Mouse (Mus musculus): ENCODE results near the gene Gm28230.

The Gm28230 gene

GRCm38 (mm10) chr2:74691022-74691951 is 35.2 kb upstream of the Gm28230 start, which contains the start of gene Hoxd10:
Gene Hoxd10, plus strand, starts transcription at chr2:74691924.
- peak; percentile 92 for DNase-seq (ENCODE audit: low read depth, low spot score)

GRCm38 (mm10) chr2:74691995-74692807 is 34.3 kb upstream of the Gm28230 start:
- DNase-seq (ENCODE audit: low read depth, low spot score): no peak

DNA sequence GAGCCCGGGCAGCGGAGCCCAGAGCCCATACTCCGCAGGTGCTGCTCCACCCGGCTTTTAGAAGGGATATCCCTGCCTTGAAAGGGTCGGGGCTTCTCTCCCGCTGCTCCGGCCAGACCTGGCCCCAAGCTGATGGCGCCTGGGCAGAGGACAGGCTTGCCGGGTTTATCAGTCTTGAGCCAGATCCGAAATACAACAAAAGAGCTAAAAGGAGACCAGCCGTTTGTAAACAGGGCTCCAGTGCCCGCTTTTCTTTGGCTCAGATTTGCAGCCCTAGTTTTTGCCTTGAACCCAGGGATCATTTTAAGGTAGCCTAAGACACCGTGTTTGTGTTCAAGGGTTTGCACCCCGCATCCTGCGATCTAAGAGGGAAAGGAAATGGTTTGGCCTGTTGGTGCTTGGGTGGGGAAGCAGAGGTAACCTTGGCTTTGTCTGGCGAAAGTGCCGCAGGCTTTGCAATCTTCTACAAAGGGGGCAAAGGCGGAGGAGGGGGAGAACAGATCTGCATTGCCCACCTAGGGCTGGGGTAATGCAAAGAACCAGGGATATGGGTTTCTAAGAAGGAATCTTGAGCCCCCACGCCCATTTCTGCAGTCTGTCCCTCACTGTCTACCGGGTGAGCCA is 33.6 kb upstream of the Gm28230 start:
- DNase-seq (ENCODE audit: low read depth, low spot score): peak; percentile 31

DNA sequence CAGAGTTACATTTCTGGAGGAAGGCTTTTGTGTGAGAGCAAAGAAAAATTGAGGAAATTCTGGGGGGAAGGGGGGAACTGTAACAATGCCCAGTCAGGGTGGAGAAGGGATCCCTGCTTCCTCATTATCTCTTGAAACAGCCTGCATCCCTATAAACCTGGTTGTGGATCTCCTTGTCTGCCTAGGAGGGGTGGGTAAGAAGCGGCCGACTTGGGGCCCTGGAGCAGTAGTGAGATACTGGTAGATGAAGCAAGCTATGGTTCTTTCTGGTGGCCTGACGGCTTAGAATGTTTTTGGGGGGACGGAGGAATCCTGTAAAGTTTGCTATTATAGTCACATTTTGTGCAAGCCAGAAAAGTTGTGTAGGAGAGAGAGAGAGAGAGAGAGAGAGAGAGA is 33.1 kb upstream of the Gm28230 start:
- DNase-seq (ENCODE audit: low read depth, low spot score): no peak

- peak; percentile 86 for DNase-seq (ENCODE audit: low read depth, low spot score)
These were observed 32.5 kb upstream of the Gm28230 start for GRCm38 (mm10) chr2:74694066-74694465.

- no peak for DNase-seq (ENCODE audit: low read depth, low spot score)
These were observed 31.1 kb upstream of the Gm28230 start for GRCm38 (mm10) chr2:74695383-74695782.

- no peak for DNase-seq (ENCODE audit: low read depth, low spot score)
These were observed 30.6 kb upstream of the Gm28230 start for GRCm38 (mm10) chr2:74695813-74696430.

- peak; percentile 21 for DNase-seq (ENCODE audit: low read depth, low spot score)
These were observed 29.8 kb upstream of the Gm28230 start for GRCm38 (mm10) chr2:74696442-74697335.

DNA sequence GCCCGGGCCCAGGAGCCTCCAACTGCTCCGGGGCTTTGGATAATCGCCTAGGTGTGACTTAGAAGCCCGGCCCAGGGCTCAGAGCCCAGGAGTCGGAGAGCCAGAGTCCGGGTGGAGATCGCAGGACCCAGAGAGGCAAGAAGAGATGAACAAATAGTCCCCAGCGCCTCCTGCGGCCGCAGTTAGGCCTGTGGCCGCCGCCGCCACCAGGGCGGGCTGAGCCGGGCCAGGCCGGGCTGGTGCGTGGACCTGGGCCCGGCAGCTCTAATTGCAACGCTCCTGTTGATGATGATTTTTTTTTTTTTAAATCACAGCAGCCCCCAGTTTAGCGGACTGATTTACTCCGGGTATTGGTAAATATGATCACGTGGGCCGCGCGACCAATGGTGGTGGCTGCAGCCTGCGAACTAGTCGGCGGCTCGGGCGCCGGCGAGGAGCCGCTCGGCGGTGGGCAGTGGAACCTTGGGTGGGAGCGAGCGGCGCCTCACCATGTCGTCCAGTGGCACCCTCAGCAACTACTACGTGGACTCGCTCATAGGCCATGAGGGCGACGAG is 28.9 kb upstream of the Gm28230 start, which contains the start of gene Hoxd9:
TSS of gene Hoxd9 (plus strand) at position 161 of the 555 bp plus-strand sequence.
- peak; percentile 79 for DNase-seq (ENCODE audit: low read depth, low spot score)

GRCm38 (mm10) chr2:74698201-74699052 is 28.1 kb upstream of the Gm28230 start:
- DNase-seq (ENCODE audit: low read depth, low spot score): peak; percentile 55

- DNase-seq (ENCODE audit: low read depth, low spot score): peak; percentile 42
These were observed 27.5 kb upstream of the Gm28230 start for GRCm38 (mm10) chr2:74699053-74699430.

DNA sequence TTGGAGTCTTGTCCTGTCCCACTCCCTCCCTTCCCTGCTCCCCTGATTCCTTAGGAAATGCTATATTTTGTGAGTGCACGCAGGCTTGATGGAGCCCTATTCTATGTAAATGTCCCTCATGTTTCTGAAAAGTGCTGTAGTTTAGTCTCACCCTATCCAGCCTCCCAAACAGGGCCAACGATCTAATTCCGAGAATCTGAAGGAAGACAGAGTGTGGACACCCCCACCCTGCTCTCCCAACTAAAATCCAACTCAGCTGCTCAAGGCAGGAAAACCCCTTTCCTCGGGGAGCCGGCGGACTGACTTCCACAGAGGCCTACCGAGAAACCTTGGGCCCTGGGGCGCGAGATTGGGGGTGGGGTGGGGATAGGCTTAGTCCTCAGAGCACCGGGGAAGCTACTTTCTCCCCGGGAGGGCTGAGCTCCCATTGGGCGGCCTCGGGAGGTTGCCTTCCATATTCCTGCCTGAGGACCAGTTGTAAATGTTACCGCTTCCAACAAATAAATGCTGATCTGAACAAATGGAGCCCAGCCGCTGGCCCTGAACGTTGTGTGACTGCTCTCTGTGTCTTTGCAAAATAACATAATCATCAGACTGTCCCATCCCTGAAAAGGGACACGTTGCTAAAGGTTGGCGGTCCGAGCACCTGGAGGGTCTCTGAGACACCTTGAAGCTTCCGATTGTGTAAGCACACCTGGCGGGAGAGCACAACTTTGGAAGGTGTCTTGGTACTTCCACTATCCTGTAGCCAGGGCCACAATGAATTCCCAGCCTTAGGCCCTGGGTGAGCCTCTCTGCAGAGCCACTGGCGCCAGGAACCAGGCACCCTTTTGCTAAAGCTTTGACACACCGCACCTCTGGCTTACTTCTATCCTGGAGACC is 26.6 kb upstream of the Gm28230 start:
- no peak for DNase-seq (ENCODE audit: low read depth, low spot score)

- no peak for DNase-seq (ENCODE audit: low read depth, low spot score)
These were observed 25.9 kb upstream of the Gm28230 start for GRCm38 (mm10) chr2:74700546-74701112.

- DNase-seq (ENCODE audit: low read depth, low spot score): no peak
These were observed 24.3 kb upstream of the Gm28230 start for GRCm38 (mm10) chr2:74701949-74702819.

- DNase-seq (ENCODE audit: low read depth, low spot score): no peak
These were observed 23.7 kb upstream of the Gm28230 start for GRCm38 (mm10) chr2:74702820-74703219.

DNA sequence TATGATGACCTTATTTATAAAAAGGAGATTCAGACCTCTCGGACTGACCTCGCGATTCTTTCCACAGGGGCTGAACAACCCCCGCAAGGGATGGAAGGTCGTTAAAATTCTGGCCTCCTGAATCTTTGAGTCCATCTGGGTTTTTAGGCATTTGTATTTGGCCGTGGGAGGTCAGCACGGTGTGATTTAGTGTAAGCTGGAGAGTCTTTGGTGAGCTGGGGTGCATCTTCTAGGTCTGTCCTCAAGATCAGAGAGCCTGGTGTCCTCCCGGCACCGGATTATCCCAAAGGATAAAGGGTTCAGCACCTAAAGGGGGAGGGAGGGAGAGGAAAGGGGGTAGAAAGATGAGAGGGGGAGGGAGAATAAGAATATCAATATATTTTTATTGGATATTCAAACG is 23.2 kb upstream of the Gm28230 start:
- DNase-seq (ENCODE audit: low read depth, low spot score): no peak

Data from R1 (cell line).